Mouse (Mus musculus) cerebellum, adult (tissue): ENCODE results near the gene March1.

Experiments
- ATAC-seq: cut with Nextera tagmentation; 2 replicates; pipeline ENCODE4 v1.9.2; 2017; ENCODE audit warnings: mild to moderate bottlenecking, moderate library complexity, mixed read lengths; ENCODE audit not compliant: insufficient number of reproducible peaks, low FRiP score, low TSS enrichment

March1 gene

DNA sequence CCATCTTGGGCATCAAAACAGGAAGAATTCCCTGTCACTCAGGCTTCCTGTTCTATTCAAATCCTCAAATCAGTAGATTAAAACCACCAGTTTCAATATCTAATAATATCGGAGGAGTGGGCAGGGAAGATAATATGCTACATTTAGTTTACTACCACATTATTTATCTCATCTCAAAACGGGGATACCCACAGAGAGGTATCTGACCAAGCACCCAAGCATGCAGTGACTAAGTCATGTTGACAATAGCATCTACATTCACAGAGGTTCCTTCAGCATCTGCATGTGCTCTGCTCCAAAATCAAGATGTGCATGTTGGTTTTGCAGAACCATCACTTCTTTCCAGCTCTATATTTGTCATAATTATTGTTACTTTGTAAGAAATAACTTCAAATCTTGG is 364.3 kb downstream of the March1 start:
- ATAC-seq, result no peak

DNA sequence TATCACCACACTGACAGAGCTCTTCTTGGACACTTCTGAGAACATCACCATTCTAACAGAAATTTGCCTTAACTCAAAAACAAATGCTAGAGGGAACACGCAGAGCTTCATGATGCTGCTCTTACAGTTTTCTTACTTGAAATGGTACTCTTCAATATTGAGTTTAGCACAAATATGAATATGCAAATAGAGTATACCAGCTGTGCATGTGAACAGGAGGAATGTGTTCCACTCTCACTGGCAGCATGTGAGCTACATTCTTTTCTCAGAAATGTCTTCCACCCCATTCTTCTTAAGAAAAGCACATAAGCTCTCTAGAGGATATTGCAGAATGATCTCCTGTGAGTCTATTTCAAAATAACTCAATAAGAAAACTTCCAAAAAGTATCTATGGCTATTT is 370.0 kb downstream of the March1 start:
- ATAC-seq, result no peak

DNA sequence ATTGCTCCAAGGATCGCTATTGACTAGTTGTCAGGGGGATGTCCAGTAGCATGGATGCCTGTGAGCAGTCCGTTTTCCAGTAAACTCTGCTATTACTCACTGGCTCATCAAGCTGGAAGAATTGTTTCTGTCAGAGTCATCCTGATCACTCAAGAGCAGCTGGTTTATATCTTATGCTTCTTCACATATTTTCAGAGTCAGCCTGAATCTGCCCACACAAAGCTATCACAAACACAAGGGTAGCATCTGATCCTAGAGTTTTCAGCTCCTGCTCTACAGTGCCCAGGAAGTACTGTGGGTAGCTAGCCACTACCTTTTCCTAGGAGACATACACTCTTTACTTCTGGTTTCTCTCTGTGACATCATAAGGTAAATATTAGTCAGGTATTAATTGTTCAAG is 405.1 kb downstream of the March1 start:
- ATAC-seq, result no peak

DNA sequence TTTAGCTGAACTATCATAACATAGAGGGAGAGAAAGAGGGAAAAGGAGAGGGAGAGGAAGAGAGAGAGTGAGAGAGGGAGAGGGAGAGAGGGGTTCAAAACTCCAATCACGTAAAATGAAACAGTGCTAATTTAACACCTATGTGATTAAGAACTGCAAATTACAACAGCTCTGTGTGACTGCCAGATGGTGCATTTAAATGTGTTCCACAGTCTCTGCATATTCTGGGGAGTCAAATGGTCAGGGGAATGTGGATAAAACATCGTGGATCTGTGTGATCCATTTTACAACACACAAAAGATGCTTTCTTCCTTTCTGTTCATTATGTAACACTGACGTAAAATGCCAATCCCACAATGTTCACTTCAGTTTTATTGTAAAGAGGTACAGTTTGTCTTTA is 416.0 kb downstream of the March1 start:
- no peak for ATAC-seq

DNA sequence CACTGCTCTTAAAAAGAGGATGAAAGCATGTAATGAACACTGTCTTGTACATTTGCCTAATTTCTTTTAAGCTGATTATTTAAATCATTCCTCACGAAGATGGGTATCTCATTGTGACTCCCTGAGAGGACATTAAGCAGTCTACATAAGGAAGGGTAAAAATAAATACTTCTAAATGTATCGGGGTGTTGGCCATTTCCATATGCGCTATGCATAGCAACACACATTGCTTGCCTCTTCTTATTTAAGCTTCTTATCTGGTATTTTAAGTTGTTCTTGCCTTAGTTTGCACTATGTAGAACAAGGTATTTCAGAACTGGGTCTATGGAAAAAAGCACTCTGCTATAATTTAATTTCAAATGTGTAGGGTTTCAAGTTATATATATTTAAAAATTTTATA is 416.7 kb downstream of the March1 start:
- ATAC-seq, result no peak

- ATAC-seq, result no peak
These were observed 476.5 kb downstream of the March1 start for GRCm38 (mm10) chr8:66094152-66094551.

GRCm38 (mm10) chr8:66098148-66098547 is 480.4 kb downstream of the March1 start:
- ATAC-seq, result no peak

GRCm38 (mm10) chr8:66119294-66119693 is 501.6 kb downstream of the March1 start:
- no peak for ATAC-seq

- ATAC-seq, result no peak
These were observed 541.9 kb downstream of the March1 start for GRCm38 (mm10) chr8:66159648-66160047.

DNA sequence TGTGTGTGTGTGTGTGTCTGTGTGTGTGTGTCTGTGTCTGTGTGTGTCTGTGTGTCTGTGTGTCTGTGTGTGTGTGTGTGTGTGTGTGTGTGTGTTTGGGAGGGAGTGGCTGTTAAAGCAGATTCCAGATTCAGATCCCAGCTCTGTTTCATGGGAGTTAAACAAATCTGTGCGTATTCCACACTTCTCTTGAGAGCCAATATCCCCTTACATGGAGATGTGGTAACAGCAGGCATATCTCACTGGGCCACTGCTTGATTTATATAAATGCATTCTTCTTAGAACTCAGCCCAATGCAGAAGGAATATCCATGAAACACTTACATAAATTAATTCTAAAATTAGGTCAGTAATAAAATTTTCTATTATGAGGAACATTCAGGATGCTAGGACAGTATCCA is 549.1 kb downstream of the March1 start:
- ATAC-seq, result no peak

DNA sequence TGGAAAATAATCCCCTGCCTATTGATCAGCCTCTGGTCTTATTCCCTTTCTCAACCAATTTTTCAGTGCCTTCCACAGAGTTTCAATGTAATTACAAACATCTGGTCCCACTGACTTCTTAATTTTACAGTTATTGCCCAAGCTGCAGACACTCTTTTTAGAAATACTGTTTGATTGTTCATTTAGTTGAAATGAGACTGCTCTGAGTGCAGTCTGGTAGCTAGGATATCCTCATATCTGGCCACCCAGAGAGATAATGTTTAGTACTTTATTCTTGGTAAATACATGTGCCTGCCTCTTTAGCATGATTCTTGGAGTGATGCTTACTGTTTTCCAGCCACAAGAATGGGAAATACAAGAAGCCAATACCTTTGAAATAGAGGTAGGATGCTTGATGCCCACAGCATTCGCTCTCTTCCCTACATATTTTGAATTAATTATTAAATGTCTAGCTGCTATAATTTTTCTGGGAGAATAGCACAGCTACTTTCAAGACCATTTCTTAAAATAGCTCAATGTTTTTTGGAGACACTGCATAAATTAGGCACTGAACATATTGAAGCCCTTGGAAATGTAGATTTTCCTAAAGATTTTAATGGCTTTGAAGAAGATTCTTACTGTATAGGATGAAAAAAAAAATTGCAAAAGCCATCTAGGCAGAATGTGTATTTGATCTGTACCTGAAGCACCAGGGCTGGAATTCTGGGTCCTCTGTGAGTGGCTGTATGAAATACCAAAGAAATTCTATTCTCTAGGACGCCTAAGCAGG is 549.9 kb downstream of the March1 start:
- no peak for ATAC-seq

DNA sequence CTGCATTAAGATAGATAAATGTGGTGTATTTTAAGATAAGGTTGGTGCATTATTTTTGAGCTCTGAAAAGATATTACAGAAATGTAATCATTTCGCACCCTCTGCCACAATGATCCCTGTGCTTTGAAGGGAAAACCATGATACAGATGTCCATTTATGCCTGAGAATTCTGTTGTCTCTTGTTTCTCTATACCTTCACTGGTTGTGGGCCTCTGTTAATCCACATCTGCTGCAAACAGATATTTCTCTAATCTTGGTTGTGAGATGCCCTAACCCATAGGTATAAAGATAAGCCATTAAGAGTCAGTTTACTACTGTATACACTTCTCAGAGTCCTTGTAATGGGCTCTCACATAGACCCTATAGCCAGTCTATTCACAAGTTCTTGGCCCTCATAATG is 561.6 kb downstream of the March1 start:
- ATAC-seq, result no peak

DNA sequence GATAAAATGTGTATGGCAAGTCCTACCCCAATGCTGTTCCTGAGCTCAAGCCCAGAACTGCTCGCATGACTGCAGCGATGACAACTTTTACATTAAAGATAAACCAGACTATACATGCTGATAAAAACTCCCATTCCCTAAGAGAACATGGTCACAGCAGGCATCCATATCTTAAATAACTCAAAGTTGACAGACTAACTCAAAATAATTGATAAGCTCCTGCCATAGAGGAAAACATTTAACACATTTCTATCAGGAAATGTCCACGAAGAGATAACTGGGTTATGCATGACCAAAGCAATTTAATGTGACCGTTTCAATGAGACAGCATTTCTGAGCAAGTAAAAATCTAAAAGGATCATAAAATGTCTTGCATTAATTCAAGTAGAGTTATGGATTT is 563.6 kb downstream of the March1 start:
- ATAC-seq, result no peak

DNA sequence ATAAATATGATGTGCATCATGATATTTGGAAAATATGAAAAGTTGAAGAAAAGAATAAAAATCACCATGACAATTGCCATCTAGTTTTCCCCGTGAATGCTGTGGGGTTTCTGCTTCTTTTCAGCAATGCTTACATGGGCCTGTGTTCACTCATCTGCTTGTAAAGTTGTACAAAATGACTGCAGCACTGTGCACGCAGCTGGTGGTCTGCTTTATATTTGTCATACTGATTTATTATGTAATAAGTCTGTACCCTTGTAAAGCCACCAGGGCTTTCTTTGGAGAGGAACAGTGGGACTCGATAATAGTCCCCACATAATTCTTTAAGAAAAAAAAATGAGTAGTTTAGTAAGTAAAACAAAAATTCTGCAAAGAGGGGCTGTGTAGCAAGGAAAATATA is 564.6 kb downstream of the March1 start:
- ATAC-seq, result no peak

GRCm38 (mm10) chr8:66183454-66183853 is 565.8 kb downstream of the March1 start:
- ATAC-seq, result no peak

- no peak for ATAC-seq
These were observed 567.5 kb downstream of the March1 start for GRCm38 (mm10) chr8:66185226-66185625.

GRCm38 (mm10) chr8:66194416-66194815 is 576.7 kb downstream of the March1 start:
- ATAC-seq, result no peak

GRCm38 (mm10) chr8:66200169-66200568 is 582.5 kb downstream of the March1 start:
- ATAC-seq, result no peak

GRCm38 (mm10) chr8:66203814-66204438 is 586.2 kb downstream of the March1 start:
- no peak for ATAC-seq

- ATAC-seq, result no peak
These were observed 591.9 kb downstream of the March1 start for GRCm38 (mm10) chr8:66209553-66209952.

GRCm38 (mm10) chr8:66210294-66210693 is 592.6 kb downstream of the March1 start:
- no peak for ATAC-seq

DNA sequence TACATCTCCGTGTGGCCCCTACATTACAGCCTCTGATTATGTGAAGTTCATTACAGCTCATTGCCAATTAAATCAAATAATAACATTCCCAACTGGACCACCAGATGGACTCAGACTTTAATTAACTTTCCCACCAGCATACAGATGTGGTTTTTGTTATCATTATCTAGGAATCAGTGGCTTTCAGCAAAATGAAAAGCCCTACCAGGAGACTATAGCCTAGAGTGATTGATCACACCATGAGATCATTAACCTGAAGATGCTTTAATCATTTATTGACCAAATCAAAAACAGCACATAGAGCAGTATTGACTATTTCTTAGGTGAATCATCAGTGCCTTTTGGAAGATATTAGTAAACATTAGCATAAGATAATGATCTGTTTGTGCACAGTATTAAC is 602.3 kb downstream of the March1 start:
- no peak for ATAC-seq
